13 mouse cellular contexts compared by ENCODE assay signal in genomic region chr6:8955817-8956529, GRCm38 (mm10). TPM values are rescaled to one million over a fixed set of nuclear protein-coding genes. Genes with fewer than 3 reads are reported as not detected.
DNase-seq lines count a peak whose midpoint lies in the region; ATAC-seq and TF ChIP-seq lines count a peak whose summit lies in the region.
"Had no signal": no experiment of that assay in that cellular context is flagged by ENCODE, and none has a peak within 500 bp of the region (broad histone marks: within the 10 kb centered on the region; RNA-seq: fewer than 3 reads in every experiment).

No protein-coding gene starts in this region.

- H3K4me3 ChIP-seq in cortical plate, adult 2 months (ENCODE audit: insufficient read depth, low read length) = peak overlapping the region; percentile 27
- peak overlapping the region; percentile 22 for H3K4me3 ChIP-seq in hindbrain, embryonic 12.5 days
- H3K4me3 ChIP-seq in midbrain, postnatal 0 days (ENCODE audit: low read depth, low read length) = peak overlapping the region; percentile 37
- no peak overlapping the region for H3K4me3 ChIP-seq in heart, adult 2 months
- H3K4me3 ChIP-seq: liver, embryonic 13.5 days had no signal

- no peaks in the 10 kb centered on the region for H3K79me2 ChIP-seq in heart, adult 2 months (replicated peaks; ENCODE audit: control insufficient read depth, insufficient read depth, low read length)

- TF ChIP-seq POLR2A in cortical plate, adult 2 months (IDR thresholded peaks at IDR 0.05; ENCODE audit: extremely low read depth, insufficient read depth, low read length) = no peak
- no peak for TF ChIP-seq POLR2A in heart, adult 2 months (IDR thresholded peaks at IDR 0.05; ENCODE audit: insufficient read depth, low read depth, low read length)

- WGBS in hindbrain, embryonic 12.5 days = under 1% methylated on average over 35 of the region's 35 CpGs
- 2% methylated on average over 35 of the region's 35 CpGs for WGBS in midbrain, postnatal 0 days
- WGBS in heart, adult 2 months = 2% methylated on average over 35 of the region's 35 CpGs

- H3K27me3 ChIP-seq in hindbrain, embryonic 12.5 days = peaks cover 72% of the 10 kb centered on the region
- peaks cover 9% of the 10 kb centered on the region; the same call in 1 of the 2 replicates for H3K27me3 ChIP-seq in midbrain, postnatal 0 days (ENCODE audit: insufficient read depth, low read length)
- peaks cover 9% of the 10 kb centered on the region for H3K27me3 ChIP-seq in heart, adult 2 months (ENCODE audit: control insufficient read depth, insufficient read depth, low read length)

- intact Hi-C loops in heart, postnatal 10 days (cut with DNase I) = no loop called here
- intact Hi-C loops in heart, adult 2 months (cut with DNase I) = no loop called here

- TF ChIP-seq CTCF in cortical plate, adult 2 months (IDR thresholded peaks at IDR 0.05; ENCODE audit: extremely low read depth, insufficient read depth, low read length) = no peak
- TF ChIP-seq CTCF in midbrain, postnatal 0 days (IDR thresholded peaks at IDR 0.05) = no peak
- TF ChIP-seq CTCF in heart, adult 2 months (IDR thresholded peaks at IDR 0.05) = no peak

- H3K27ac ChIP-seq in cortical plate, adult 2 months (ENCODE audit: insufficient read depth, low read length) = no peak overlapping the region
- no peak overlapping the region for H3K27ac ChIP-seq in hindbrain, embryonic 12.5 days
- peak overlapping the region; percentile 65; the same call in 1 of the 2 replicates for H3K27ac ChIP-seq in midbrain, postnatal 0 days (ENCODE audit: low read depth, low read length)
- H3K27ac ChIP-seq in heart, adult 2 months = no peak overlapping the region
- H3K27ac ChIP-seq: liver, embryonic 13.5 days; stomach, postnatal 0 days had no signal

- H3K9me3 ChIP-seq in hindbrain, embryonic 12.5 days (replicated peaks) = no peaks in the 10 kb centered on the region
- H3K9me3 ChIP-seq in midbrain, postnatal 0 days (ENCODE audit: low read length) = no peaks in the 10 kb centered on the region
- H3K9me3 ChIP-seq: liver, embryonic 13.5 days had no signal

- H3K36me3 ChIP-seq in hindbrain, embryonic 12.5 days = no peaks in the 10 kb centered on the region
- no peaks in the 10 kb centered on the region for H3K36me3 ChIP-seq in midbrain, postnatal 0 days (ENCODE audit: insufficient read depth, low read length)
- no peaks in the 10 kb centered on the region for H3K36me3 ChIP-seq in heart, adult 2 months (ENCODE audit: control insufficient read depth, insufficient read depth, low read length)
- H3K36me3 ChIP-seq: liver, embryonic 13.5 days had no signal

- TF ChIP-seq EP300 in heart, adult 2 months (IDR thresholded peaks at IDR 0.05; ENCODE audit: insufficient read depth, low read depth, low read length) = no peak

- H3K9ac ChIP-seq in hindbrain, embryonic 12.5 days = no peak overlapping the region
- peak overlapping the region; percentile 9; the same call in 1 of the 2 replicates for H3K9ac ChIP-seq in midbrain, postnatal 0 days (replicated peaks; ENCODE audit: low read length, poor library complexity, severe bottlenecking)
- H3K9ac ChIP-seq in heart, adult 2 months (ENCODE audit: low read depth, low read length) = no peak overlapping the region
- H3K9ac ChIP-seq: liver, embryonic 13.5 days had no signal

- H3K4me2 ChIP-seq in hindbrain, embryonic 12.5 days (replicated peaks) = peak overlapping the region; percentile 54
- H3K4me2 ChIP-seq in midbrain, postnatal 0 days (ENCODE audit: low read depth, low read length, poor library complexity, severe bottlenecking) = peak overlapping the region; percentile 59
- H3K4me2 ChIP-seq: liver, embryonic 13.5 days had no signal

- DNase-seq in cerebellum, adult 9-11 months = peak; percentile 3
- no peak for DNase-seq in cerebellum, adult 18-20 months
- DNase-seq in midbrain, postnatal 0 days (ENCODE audit: low spot score) = no peak
- DNase-seq in heart, postnatal 10 days = no peak
- DNase-seq in frontal cortex, postnatal 25 days (ENCODE audit: low spot score in 2 of 2) = no peak
- DNase-seq in heart, adult 2 months = no peak
- DNase-seq: adrenal gland, postnatal 14 days; layer of hippocampus, adult 9-11 months; liver, embryonic 13.5 days had no signal

- 0 out of 2 replicates have a peak, but pooled peaks have one; percentile 1 for ATAC-seq in hindbrain, embryonic 12.5 days (ENCODE audit: low FRiP score)
- ATAC-seq in midbrain, postnatal 0 days (ENCODE audit: low FRiP score) = no peak

- H3K4me1 ChIP-seq in cortical plate, adult 2 months (ENCODE audit: control insufficient read depth, insufficient read depth, low read length) = peaks cover 3% of the 10 kb centered on the region
- H3K4me1 ChIP-seq in hindbrain, embryonic 12.5 days = peaks cover 22% of the 10 kb centered on the region
- no peaks in the 10 kb centered on the region; the same call in 1 of the 2 replicates for H3K4me1 ChIP-seq in midbrain, postnatal 0 days (ENCODE audit: insufficient read depth, low read length)
- no peaks in the 10 kb centered on the region for H3K4me1 ChIP-seq in heart, adult 2 months (ENCODE audit: control insufficient read depth, insufficient read depth, low read length)
- H3K4me1 ChIP-seq: liver, embryonic 13.5 days had no signal

RNA-seq across cellular contexts. Expression of gene Nxph1, which starts 7.7 kb away (rescaled TPM):
- 23.7 and 25.7 TPM in 2 replicates for polyA plus RNA-seq in cortical plate, adult 2 months (2012; rRNA removed)
- 22.5 and 27.0 TPM in 2 replicates for polyA plus RNA-seq in hindbrain, embryonic 12.5 days (2016; fragmentation: Nextera tagmentation; extraction: Ambion mirVana)
- 75.5 and 77.7 TPM in 2 replicates for total RNA-seq in midbrain, postnatal 0 days (2014; rRNA removed)
- polyA plus RNA-seq in midbrain, postnatal 0 days (2015; fragmentation: Nextera tagmentation; extraction: Ambion mirVana) = 103 and 104 TPM in 2 replicates
- not detected for total RNA-seq in heart, postnatal 10 days (2021)
- total RNA-seq in heart, adult 2 months (2021) = not detected
- polyA plus RNA-seq in heart, adult 2 months (2012; rRNA removed) = not detected in 2 replicates
- total RNA-seq: megakaryocyte progenitor cell, adult 5-6 weeks had no signal

Comparison
In these comparisons a context has a peak if more than half of its experiments do, and no peak if none do; other contexts are left out.
1. RNA of gene Nxph1, which starts 7.7 kb away (polyA plus RNA-seq): 103 to 104 TPM in midbrain, postnatal 0 days, 23.7 to 25.7 TPM in cortical plate, adult 2 months and 22.5 to 27.0 TPM in hindbrain, embryonic 12.5 days; not detected in heart, adult 2 months; every median in the first group is over 10 times any median in the second.